Mouse (Mus musculus): ENCODE results near the gene Myo6. TPM values are rescaled to one million over a fixed set of nuclear protein-coding genes. Genes with fewer than 3 reads are reported as not detected.

Gene Myo6
- polyA plus RNA-seq, 1 experiment from 2014 or later: 60.8 TPM

GRCm38 (mm10) chr9:80210096-80210495, 45.3 kb downstream of the Myo6 start:
- no peak overlapping the region for H3K4me3 ChIP-seq (ENCODE audit: low read length)
- ATAC-seq (ENCODE audit: low FRiP score, low TSS enrichment): no peak
- no peaks in the 10 kb centered on the region for H3K9me3 ChIP-seq (ENCODE audit: control insufficient read depth, low read length)

GRCm38 (mm10) chr9:80213428-80213827, 48.6 kb downstream of the Myo6 start:
- H3K36me3 ChIP-seq (ENCODE audit: control insufficient read depth, insufficient read depth, low read length): no peaks in the 10 kb centered on the region
- H3K4me1 ChIP-seq (ENCODE audit: control insufficient read depth, insufficient read depth, low read length): peaks cover 8% of the 10 kb centered on the region; the same call in 1 of the 2 replicates
- no peak overlapping the region for H3K27ac ChIP-seq (ENCODE audit: low read depth, low read length)
- H3K4me3 ChIP-seq (ENCODE audit: low read length): no peak overlapping the region
- no peak overlapping the region for H3K9ac ChIP-seq (ENCODE audit: low read depth, low read length)
- no peak overlapping the region for H3K4me2 ChIP-seq (replicated peaks; ENCODE audit: low read depth, low read length)
- H3K9me3 ChIP-seq (ENCODE audit: control insufficient read depth, low read length): no peaks in the 10 kb centered on the region
- no peak for ATAC-seq (ENCODE audit: low FRiP score, low TSS enrichment)
- no peaks in the 10 kb centered on the region for H3K27me3 ChIP-seq (ENCODE audit: control insufficient read depth, insufficient read depth, low read length)
- 76% methylated on average over 2 of the region's 2 CpGs for WGBS

More at GRCm38 (mm10) chr9:80210096-80210495, 45.3 kb downstream of the Myo6 start:
- H3K9ac ChIP-seq (ENCODE audit: low read depth, low read length): no peak overlapping the region
- H3K27me3 ChIP-seq (ENCODE audit: control insufficient read depth, insufficient read depth, low read length): no peaks in the 10 kb centered on the region
- 78% methylated on average over 12 of the region's 12 CpGs for WGBS
- H3K4me1 ChIP-seq (ENCODE audit: control insufficient read depth, insufficient read depth, low read length): no peaks in the 10 kb centered on the region
- no peaks in the 10 kb centered on the region for H3K36me3 ChIP-seq (ENCODE audit: control insufficient read depth, insufficient read depth, low read length)
- H3K4me2 ChIP-seq (replicated peaks; ENCODE audit: low read depth, low read length): no peak overlapping the region
- no peak overlapping the region for H3K27ac ChIP-seq (ENCODE audit: low read depth, low read length)

GRCm38 (mm10) chr9:80215502-80215901, 50.7 kb downstream of the Myo6 start:
- no peak overlapping the region for H3K4me3 ChIP-seq (ENCODE audit: low read length)
- WGBS: 67% methylated on average over 5 of the region's 5 CpGs
- H3K27me3 ChIP-seq (ENCODE audit: control insufficient read depth, insufficient read depth, low read length): no peaks in the 10 kb centered on the region
- H3K4me2 ChIP-seq (replicated peaks; ENCODE audit: low read depth, low read length): no peak overlapping the region
- H3K9ac ChIP-seq (ENCODE audit: low read depth, low read length): no peak overlapping the region
- ATAC-seq (ENCODE audit: low FRiP score, low TSS enrichment): peak; percentile 61
- no peaks in the 10 kb centered on the region for H3K9me3 ChIP-seq (ENCODE audit: control insufficient read depth, low read length)
- H3K4me1 ChIP-seq (ENCODE audit: control insufficient read depth, insufficient read depth, low read length): peaks cover 8% of the 10 kb centered on the region; the same call in 1 of the 2 replicates
- no peak overlapping the region for H3K27ac ChIP-seq (ENCODE audit: low read depth, low read length)
- H3K36me3 ChIP-seq (ENCODE audit: control insufficient read depth, insufficient read depth, low read length): no peaks in the 10 kb centered on the region

GRCm38 (mm10) chr9:80216786-80217501, 52.1 kb downstream of the Myo6 start:
- ATAC-seq (ENCODE audit: low FRiP score, low TSS enrichment): peak; percentile 86
- no peak overlapping the region; the same call in 1 of the 2 replicates for H3K27ac ChIP-seq (ENCODE audit: low read depth, low read length)
- H3K27me3 ChIP-seq (ENCODE audit: control insufficient read depth, insufficient read depth, low read length): no peaks in the 10 kb centered on the region
- H3K4me3 ChIP-seq (ENCODE audit: low read length): no peak overlapping the region
- H3K4me2 ChIP-seq (replicated peaks; ENCODE audit: low read depth, low read length): no peak overlapping the region
- H3K36me3 ChIP-seq (ENCODE audit: control insufficient read depth, insufficient read depth, low read length): no peaks in the 10 kb centered on the region
- WGBS: 39% methylated on average over 16 of the region's 16 CpGs
- peaks cover 8% of the 10 kb centered on the region; the same call in 1 of the 2 replicates for H3K4me1 ChIP-seq (ENCODE audit: control insufficient read depth, insufficient read depth, low read length)
- H3K9me3 ChIP-seq (ENCODE audit: control insufficient read depth, low read length): no peaks in the 10 kb centered on the region
- H3K9ac ChIP-seq (ENCODE audit: low read depth, low read length): no peak overlapping the region

- no peak overlapping the region for H3K9ac ChIP-seq (ENCODE audit: low read depth, low read length)
- H3K9me3 ChIP-seq (ENCODE audit: control insufficient read depth, low read length): no peaks in the 10 kb centered on the region
- H3K27me3 ChIP-seq (ENCODE audit: control insufficient read depth, insufficient read depth, low read length): no peaks in the 10 kb centered on the region
- no peak overlapping the region for H3K4me2 ChIP-seq (replicated peaks; ENCODE audit: low read depth, low read length)
- peaks cover 8% of the 10 kb centered on the region; the same call in 1 of the 2 replicates for H3K4me1 ChIP-seq (ENCODE audit: control insufficient read depth, insufficient read depth, low read length)
- H3K36me3 ChIP-seq (ENCODE audit: control insufficient read depth, insufficient read depth, low read length): 0 out of 2 replicates have a peak, but pooled peaks cover 3% of the 10 kb centered on the region
- no peak overlapping the region for H3K27ac ChIP-seq (ENCODE audit: low read depth, low read length)
- ATAC-seq (ENCODE audit: low FRiP score, low TSS enrichment): no peak
- H3K4me3 ChIP-seq (ENCODE audit: low read length): no peak overlapping the region
- WGBS: 72% methylated on average over 6 of the region's 6 CpGs
Measured at GRCm38 (mm10) chr9:80218718-80219117, 53.9 kb downstream of the Myo6 start.

GRCm38 (mm10) chr9:80223989-80224635, 59.3 kb downstream of the Myo6 start:
- H3K9ac ChIP-seq (ENCODE audit: low read depth, low read length): no peak overlapping the region
- H3K9me3 ChIP-seq (ENCODE audit: control insufficient read depth, low read length): no peaks in the 10 kb centered on the region
- no peak overlapping the region for H3K4me2 ChIP-seq (replicated peaks; ENCODE audit: low read depth, low read length)
- H3K27me3 ChIP-seq (ENCODE audit: control insufficient read depth, insufficient read depth, low read length): no peaks in the 10 kb centered on the region
- H3K4me1 ChIP-seq (ENCODE audit: control insufficient read depth, insufficient read depth, low read length): no peaks in the 10 kb centered on the region
- H3K4me3 ChIP-seq (ENCODE audit: low read length): no peak overlapping the region
- H3K27ac ChIP-seq (ENCODE audit: low read depth, low read length): no peak overlapping the region
- 0 out of 2 replicates have a peak, but pooled peaks cover 3% of the 10 kb centered on the region for H3K36me3 ChIP-seq (ENCODE audit: control insufficient read depth, insufficient read depth, low read length)
- 71% methylated on average over 11 of the region's 11 CpGs for WGBS
- peak; percentile 76 for ATAC-seq (ENCODE audit: low FRiP score, low TSS enrichment)

GRCm38 (mm10) chr9:80226579-80227325, 61.9 kb downstream of the Myo6 start:
- 89% methylated on average over 5 of the region's 5 CpGs for WGBS
- H3K36me3 ChIP-seq (ENCODE audit: control insufficient read depth, insufficient read depth, low read length): 0 out of 2 replicates have a peak, but pooled peaks cover 3% of the 10 kb centered on the region
- no peaks in the 10 kb centered on the region for H3K9me3 ChIP-seq (ENCODE audit: control insufficient read depth, low read length)
- H3K27ac ChIP-seq (ENCODE audit: low read depth, low read length): no peak overlapping the region
- no peak overlapping the region for H3K4me2 ChIP-seq (replicated peaks; ENCODE audit: low read depth, low read length)
- H3K4me1 ChIP-seq (ENCODE audit: control insufficient read depth, insufficient read depth, low read length): no peaks in the 10 kb centered on the region
- H3K27me3 ChIP-seq (ENCODE audit: control insufficient read depth, insufficient read depth, low read length): no peaks in the 10 kb centered on the region
- H3K4me3 ChIP-seq (ENCODE audit: low read length): no peak overlapping the region
- no peak for ATAC-seq (ENCODE audit: low FRiP score, low TSS enrichment)
- H3K9ac ChIP-seq (ENCODE audit: low read depth, low read length): no peak overlapping the region

GRCm38 (mm10) chr9:80233831-80234455, 69.1 kb downstream of the Myo6 start:
- Histone ChIP-seq H3K9me3 (ENCODE audit: control insufficient read depth, low read length) (no peaks in the 10 kb centered on the region), H3K36me3 (ENCODE audit: control insufficient read depth, insufficient read depth, low read length) (no peaks in the 10 kb centered on the region), H3K4me2 (replicated peaks; ENCODE audit: low read depth, low read length) (no peak overlapping the region), H3K27ac (ENCODE audit: low read depth, low read length) (no peak overlapping the region), H3K4me1 (ENCODE audit: control insufficient read depth, insufficient read depth, low read length) (no peaks in the 10 kb centered on the region), H3K9ac (ENCODE audit: low read depth, low read length) (no peak overlapping the region), H3K27me3 (ENCODE audit: control insufficient read depth, insufficient read depth, low read length) (no peaks in the 10 kb centered on the region), H3K4me3 (ENCODE audit: low read length) (no peak overlapping the region)
- WGBS: 83% methylated on average over 4 of the region's 4 CpGs
- no peak for ATAC-seq (ENCODE audit: low FRiP score, low TSS enrichment)
